Mouse (Mus musculus) thymus, postnatal 0 days (tissue): ENCODE measurements around the gene Csrp3. TPM values are rescaled to one million over a fixed set of nuclear protein-coding genes. Genes with fewer than 3 reads are reported as not detected.

Experiments used
- polyA plus RNA-seq: library from polyadenylated mRNA; unstranded; fragments of >200 nt; fragmentation: Nextera tagmentation; extraction: Ambion mirVana; gene quantifications from 2 replicates; pipeline ENCODE4 v1.2.1, GENCODE M21; 2015

Gene Csrp3
- polyA plus RNA-seq, 1 experiment from 2014 or later, result 0.27 TPM

Other genes with a start within 250 kb of the Csrp3 start
- gene Mrgprb3, start 204.2 kb downstream of the Csrp3 start, polyA plus RNA-seq, result not detected in 2 replicates
- gene Zdhhc13, start 59.0 kb downstream of the Csrp3 start, polyA plus RNA-seq, result 22.5 and 26.6 TPM in 2 replicates
- gene E2f8, start 33.6 kb upstream of the Csrp3 start, polyA plus RNA-seq, result 14.3 and 15.0 TPM in 2 replicates
- gene Nav2, start 60.7 kb upstream of the Csrp3 start, polyA plus RNA-seq, result 16.3 and 26.8 TPM in 2 replicates